Mouse (Mus musculus) lung, adult 2 months (tissue): ENCODE data around the gene Tbx3.

Experiments
- CTCF ChIP-seq: fragments of 200-500 bp; IDR thresholded peaks from 2 replicates; pipeline ENCODE4 v1.5.1; 2011; ENCODE audit warnings: mild to moderate bottlenecking, low read length, control low read depth; ENCODE audit not compliant: insufficient read depth
- POLR2A ChIP-seq: fragments of 200-500 bp; IDR thresholded peaks from 2 replicates; pipeline ENCODE4 v1.6.1; 2011; ENCODE audit warnings: low read depth, mild to moderate bottlenecking, control low read depth, low read length, borderline replicate concordance; ENCODE audit errors: extremely low read depth

DNA sequence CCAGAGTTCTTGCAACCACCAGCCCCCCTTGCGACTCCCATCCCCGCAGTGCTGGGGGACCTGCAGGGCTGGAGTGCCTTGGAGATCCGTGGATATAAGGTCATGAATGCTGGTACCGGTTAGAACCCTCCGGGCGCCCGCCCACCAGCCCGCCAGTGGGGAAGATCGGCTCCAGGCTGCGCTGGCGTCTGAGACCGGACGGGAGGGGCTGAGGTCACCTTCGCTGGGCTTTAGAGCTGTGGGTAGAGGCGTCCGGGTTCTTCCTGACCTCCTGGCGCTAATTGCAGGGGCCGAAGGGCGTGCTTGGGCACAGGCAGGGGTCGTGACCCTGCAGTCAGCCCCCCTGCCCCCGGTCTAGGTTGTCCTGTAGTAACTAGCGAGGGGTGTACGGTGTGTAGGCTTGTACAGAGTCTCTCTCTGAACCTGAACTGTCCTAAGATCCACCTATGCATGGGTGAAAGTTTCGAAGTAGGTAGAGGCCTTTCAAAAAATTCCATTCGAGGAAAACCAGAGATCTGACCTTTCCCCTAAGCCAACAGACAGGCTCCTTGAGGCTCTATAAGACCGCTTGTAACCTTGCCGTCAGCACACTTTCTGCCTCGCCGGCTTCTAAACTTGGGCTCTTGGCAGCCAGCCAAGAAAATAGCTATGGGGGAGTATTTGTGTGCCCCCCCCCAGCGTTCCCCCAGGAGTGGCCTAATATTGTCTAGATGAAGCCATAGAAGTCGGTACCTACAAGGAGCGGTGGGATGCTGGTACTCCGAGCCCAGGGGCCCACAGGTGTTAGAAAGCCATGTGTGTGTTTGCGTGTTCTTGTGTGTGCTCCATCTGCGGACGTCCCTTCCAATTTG, 16.8 kb downstream of the Tbx3 start:
- TF ChIP-seq POLR2A, result no peak
- TF ChIP-seq CTCF, result no peak
